Mouse (Mus musculus) heart, adult 2 months (tissue): ENCODE data around the gene Trem1. TPM values are rescaled to one million over a fixed set of nuclear protein-coding genes. Genes with fewer than 3 reads are reported as not detected.

Experiments used
- DNase-seq, 2 experiments: peaks; one replicate each; pipeline ENCODE4 v3.0.0; 2021
- H3K27ac ChIP-seq: fragments of 200-600 bp; 2 replicates; pipeline ENCODE4 v1.8.1; 2022
- H3K27me3 ChIP-seq: fragments of 200-500 bp; 2 replicates; pipeline ENCODE4 v1.6.1; 2012; ENCODE audit warnings: mild to moderate bottlenecking, low read length, inconsistent platforms, mixed read lengths; ENCODE audit not compliant: control insufficient read depth, insufficient read depth
- H3K36me3 ChIP-seq: fragments of 200-500 bp; 2 replicates; pipeline ENCODE4 v1.6.1; 2012; ENCODE audit warnings: low read length, inconsistent platforms; ENCODE audit not compliant: control insufficient read depth, insufficient read depth
- H3K4me1 ChIP-seq: fragments of 200-500 bp; 2 replicates; pipeline ENCODE4 v1.6.1; 2011; ENCODE audit warnings: low read length; ENCODE audit not compliant: control insufficient read depth, insufficient read depth
- H3K4me3 ChIP-seq: fragments of 200-600 bp; 2 replicates; pipeline ENCODE4 v1.8.1; 2022
- H3K79me2 ChIP-seq: fragments of 200-500 bp; replicated peaks from 2 replicates; pipeline ENCODE4 v1.6.1; 2012; ENCODE audit warnings: mild to moderate bottlenecking, inconsistent platforms, low read length, moderate library complexity, mixed read lengths; ENCODE audit not compliant: control insufficient read depth, insufficient read depth
- H3K9ac ChIP-seq: fragments of 200-500 bp; 2 replicates; pipeline ENCODE4 v1.6.1; 2012; ENCODE audit warnings: low read depth, mild to moderate bottlenecking, control low read depth, inconsistent platforms, low read length, mixed read lengths
- CTCF ChIP-seq: fragments of 200-600 bp; IDR thresholded peaks from 2 replicates; pipeline ENCODE4 v1.8.1; 2022; ENCODE audit warnings: antibody characterized with exemption, mild to moderate bottlenecking, moderate library complexity
- EP300 ChIP-seq: fragments of 200-500 bp; IDR thresholded peaks from 2 replicates; pipeline ENCODE4 v1.6.1; 2011; ENCODE audit warnings: low read depth, low read length, control low read depth; ENCODE audit not compliant: insufficient read depth
- POLR2A ChIP-seq: fragments of 200-500 bp; IDR thresholded peaks from 2 replicates; pipeline ENCODE4 v1.6.1; 2011; ENCODE audit warnings: mild to moderate bottlenecking, low read depth, low read length, control low read depth; ENCODE audit not compliant: insufficient read depth
- WGBS: fragments of 180-500 bp; shearing (Covaris S2); methylation state at CpG from one replicate; pipeline ENCODE4 v1.1.7; 2018; 5-methylcytosine and 5-hydroxymethylcytosine counted together
- intact Hi-C: fragments of 180-260 bp; cut with DNase I; formaldehyde crosslinking; loops from one replicate; pipeline ENCODE4 v1.15.1; 2025
- long read RNA-seq: library from polyadenylated mRNA; stranded (forward); transcript quantifications from one replicate; pipeline ENCODE4 v2.0.0, GENCODE M21; 2021
- polyA plus RNA-seq: library from polyadenylated mRNA; depleted of rRNA; stranded (reverse); fragments of >200 nt; gene quantifications from 2 replicates; pipeline ENCODE4 v1.2.3, GENCODE M21; 2012; rRNA removed
- total RNA-seq, 2 experiments: library from RNA; stranded (reverse); gene quantifications; 2 replicates each; pipeline ENCODE4 v1.2.3; 2021

Gene Trem1
- total RNA-seq (under 1 TPM in 1 of 2 experiments, not detected in 1; 0.10 TPM), polyA plus RNA-seq (0.09 and 0.10 TPM in 2 replicates)
- long read RNA-seq, result 0 reads

- TF ChIP-seq POLR2A (no peak), EP300 (no peak), CTCF (no peak)
- 66% methylated on average over 6 of the region's 6 CpGs for WGBS
- Histone ChIP-seq H3K36me3 (no peaks in the 10 kb centered on the region), H3K27ac (no peak within 1 kb of the TSS), H3K4me3 (no peak within 1 kb of the TSS), H3K79me2 (no peaks in the 10 kb centered on the region), H3K27me3 (no peaks in the 10 kb centered on the region), H3K9ac (no peak within 1 kb of the TSS), H3K4me1 (no peaks in the 10 kb centered on the region)
- intact Hi-C loops, result no loop called here
- DNase-seq, result no peak
Measured at GRCm38 (mm10) chr17:48232518-48232917, at the start of gene Trem1. TSS of gene Trem1 (plus strand) at chr17:48232768.

GRCm38 (mm10) chr17:48185252-48185651, 47.3 kb upstream of the Trem1 start:
- intact Hi-C loops, result no loop called here

GRCm38 (mm10) chr17:48192366-48192765, 40.2 kb upstream of the Trem1 start:
- H3K27ac ChIP-seq, result no peak overlapping the region
- no peak for DNase-seq
- H3K79me2 ChIP-seq, result no peaks in the 10 kb centered on the region
- H3K36me3 ChIP-seq, result no peaks in the 10 kb centered on the region
- no peak for TF ChIP-seq EP300
- TF ChIP-seq POLR2A, result no peak
- TF ChIP-seq CTCF, result no peak
- H3K4me3 ChIP-seq, result no peak overlapping the region
- 68% methylated on average over 2 of the region's 2 CpGs for WGBS
- no peaks in the 10 kb centered on the region for H3K27me3 ChIP-seq
- intact Hi-C loops, result no loop called here
- H3K9ac ChIP-seq, result no peak overlapping the region
- H3K4me1 ChIP-seq, result no peaks in the 10 kb centered on the region

More at GRCm38 (mm10) chr17:48185252-48185651, 47.3 kb upstream of the Trem1 start:
- no peaks in the 10 kb centered on the region for H3K27me3 ChIP-seq
- WGBS, result 62% methylated on average over 5 of the region's 5 CpGs
- H3K4me3 ChIP-seq, result no peak overlapping the region
- H3K79me2 ChIP-seq, result no peaks in the 10 kb centered on the region
- no peaks in the 10 kb centered on the region for H3K36me3 ChIP-seq
- no peaks in the 10 kb centered on the region for H3K4me1 ChIP-seq
- no peak overlapping the region for H3K9ac ChIP-seq
- DNase-seq, result no peak
- no peak for TF ChIP-seq POLR2A
- no peak for TF ChIP-seq EP300
- no peak for TF ChIP-seq CTCF
- H3K27ac ChIP-seq, result no peak overlapping the region

- TF ChIP-seq POLR2A, result no peak
- TF ChIP-seq CTCF, result no peak
- TF ChIP-seq EP300, result no peak
- Histone ChIP-seq H3K4me1 (no peaks in the 10 kb centered on the region), H3K4me3 (no peak overlapping the region), H3K36me3 (no peaks in the 10 kb centered on the region), H3K9ac (no peak overlapping the region), H3K27me3 (no peaks in the 10 kb centered on the region), H3K79me2 (no peaks in the 10 kb centered on the region), H3K27ac (no peak overlapping the region)
- intact Hi-C loops, result no loop called here
- no peak for DNase-seq
- 94% methylated on average over 12 of the region's 12 CpGs for WGBS
Measured at GRCm38 (mm10) chr17:48203086-48203485, 29.5 kb upstream of the Trem1 start.

GRCm38 (mm10) chr17:48212596-48212995, 20.0 kb upstream of the Trem1 start:
- Histone ChIP-seq H3K4me3 (no peak overlapping the region), H3K27me3 (no peaks in the 10 kb centered on the region), H3K36me3 (no peaks in the 10 kb centered on the region), H3K79me2 (no peaks in the 10 kb centered on the region), H3K9ac (no peak overlapping the region), H3K27ac (no peak overlapping the region), H3K4me1 (no peaks in the 10 kb centered on the region)
- 91% methylated on average over 12 of the region's 12 CpGs for WGBS
- intact Hi-C loops, result no loop called here
- TF ChIP-seq EP300 (no peak), CTCF (no peak), POLR2A (no peak)
- DNase-seq, result peak in 1 of 2 experiments; percentile 4

- Histone ChIP-seq H3K4me1 (no peaks in the 10 kb centered on the region), H3K4me3 (no peak overlapping the region), H3K27me3 (no peaks in the 10 kb centered on the region), H3K36me3 (no peaks in the 10 kb centered on the region), H3K9ac (no peak overlapping the region), H3K79me2 (no peaks in the 10 kb centered on the region), H3K27ac (no peak overlapping the region)
- DNase-seq, result peak in 1 of 2 experiments; percentile 6
- 66% methylated on average over 5 of the region's 5 CpGs for WGBS
- intact Hi-C loops, result no loop called here
- TF ChIP-seq CTCF, result no peak
- TF ChIP-seq POLR2A, result no peak
Measured at GRCm38 (mm10) chr17:48213511-48213910, 19.1 kb upstream of the Trem1 start.
